Mouse (Mus musculus) cortical plate, adult 2 months (tissue): ENCODE results near the gene Vars2.

Experiments
- CTCF ChIP-seq: fragments of 200-500 bp; IDR thresholded peaks from 2 replicates; pipeline ENCODE4 v1.5.1; 2011; ENCODE audit warnings: mild to moderate bottlenecking, control low read depth, low read length; ENCODE audit not compliant: insufficient read depth; ENCODE audit errors: extremely low read depth
- POLR2A ChIP-seq: fragments of 200-500 bp; IDR thresholded peaks from 2 replicates; pipeline ENCODE4 v1.6.1; 2011; ENCODE audit warnings: mild to moderate bottlenecking, low read length, control low read depth; ENCODE audit not compliant: insufficient read depth; ENCODE audit errors: extremely low read depth

DNA sequence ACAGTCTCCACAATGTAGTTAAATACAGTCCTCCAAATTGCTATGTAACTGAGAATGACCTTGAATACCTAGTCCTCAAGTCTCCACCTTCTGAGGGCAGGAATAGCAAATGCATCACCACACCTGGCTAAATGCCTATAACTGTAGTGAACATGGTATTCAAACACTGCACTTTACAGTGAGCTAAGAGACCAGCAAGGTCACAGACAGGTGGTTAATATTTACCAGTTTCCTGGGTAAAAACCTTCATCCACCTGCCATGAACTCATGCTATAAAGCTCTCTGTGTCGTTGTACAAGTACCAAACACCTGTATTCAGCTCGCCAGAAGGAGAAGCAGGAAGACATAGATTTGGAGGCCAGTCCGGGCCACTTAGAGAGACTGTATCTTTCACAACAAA, 48.7 kb upstream of the Vars2 start:
- TF ChIP-seq POLR2A (no peak), CTCF (no peak)
